Mouse (Mus musculus) gastrocnemius, adult 18-20 months (tissue): ENCODE results near the gene Atad1. TPM values are rescaled to one million over a fixed set of nuclear protein-coding genes. Genes with fewer than 3 reads are reported as not detected.
"Not testable (repeated sequence)": the region's sequence is repeated elsewhere in the genome, so short reads cannot be mapped to it uniquely, and the experiment has no call there.

Source experiments
- DNase-seq: peaks from one replicate; pipeline ENCODE4 v3.0.0; 2021; ENCODE audit warnings: low spot score
- long read RNA-seq, 2 experiments: library from polyadenylated mRNA; stranded (forward); transcript quantifications; one replicate each; pipeline ENCODE4 v2.0.0; 2021
- total RNA-seq, 2 experiments: library from RNA; stranded (reverse); gene quantifications; 2 replicates each; pipeline ENCODE4 v1.2.3; 2021

Gene Atad1
- 10 to 100 TPM; 54.6 to 58.7 TPM for total RNA-seq
- long read RNA-seq, experiment 1, transcript Atad1-203 (10 exons, 3,771 nt) = major isoform, 96 of 102 reads
- long read RNA-seq, experiment 1, partial matches to known transcripts = 3 of 102 reads
- long read RNA-seq, experiment 1, other reads (novel, unspliced or antisense) = 3 of 102 reads
- long read RNA-seq, experiment 2, transcript Atad1-203 (10 exons, 3,771 nt) = major isoform, 80 of 87 reads
- long read RNA-seq, experiment 2, partial matches to known transcripts = 3 of 87 reads
- long read RNA-seq, experiment 2, other reads (novel, unspliced or antisense) = 4 of 87 reads

DNA sequence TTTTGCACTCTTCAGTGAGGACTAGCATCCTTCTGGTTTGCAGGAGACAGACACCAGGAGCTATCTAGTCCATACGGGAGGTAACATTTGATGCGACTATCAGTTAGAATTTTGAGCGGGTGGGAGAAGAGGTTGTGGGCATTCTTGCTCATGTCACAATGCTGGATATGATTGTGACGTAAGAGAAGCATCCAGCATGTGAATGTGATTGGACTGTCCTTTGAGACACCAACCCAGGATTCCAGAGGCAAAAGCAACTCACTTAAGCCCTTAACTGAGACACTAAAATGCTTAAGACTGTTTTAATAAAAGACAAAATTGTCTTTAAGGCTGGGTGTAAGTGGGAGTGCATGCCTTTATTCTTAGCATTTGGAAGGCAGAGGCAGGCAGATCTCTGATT, at the start of gene Atad1:
Atad1 (minus strand) TSS at position 101 of the 400 bp plus-strand sequence.
- no peak for DNase-seq

DNA sequence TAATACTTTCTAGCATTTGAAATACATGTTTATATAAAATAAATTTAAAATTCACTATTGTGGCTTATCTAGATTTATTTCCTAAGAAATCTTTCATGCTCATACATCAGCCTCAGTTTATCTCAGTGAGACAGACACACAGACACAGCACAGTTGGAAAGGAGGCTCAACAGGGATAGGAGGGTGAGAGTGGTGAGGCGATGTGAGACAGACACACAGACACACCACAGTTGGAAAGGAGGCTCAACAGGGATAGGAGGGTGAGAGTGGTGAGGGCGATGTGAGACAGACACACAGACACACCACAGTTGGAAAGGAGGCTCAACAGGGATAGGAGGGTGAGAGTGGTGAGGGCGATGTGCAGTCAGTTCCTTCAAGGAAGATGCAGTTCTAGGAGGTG, 48.4 kb upstream of the Atad1 start:
- DNase-seq = not testable (repeated sequence)

- DNase-seq = not testable (repeated sequence)
Measured at GRCm38 (mm10) chr19:32787388-32787787, 47.8 kb upstream of the Atad1 start.

DNA sequence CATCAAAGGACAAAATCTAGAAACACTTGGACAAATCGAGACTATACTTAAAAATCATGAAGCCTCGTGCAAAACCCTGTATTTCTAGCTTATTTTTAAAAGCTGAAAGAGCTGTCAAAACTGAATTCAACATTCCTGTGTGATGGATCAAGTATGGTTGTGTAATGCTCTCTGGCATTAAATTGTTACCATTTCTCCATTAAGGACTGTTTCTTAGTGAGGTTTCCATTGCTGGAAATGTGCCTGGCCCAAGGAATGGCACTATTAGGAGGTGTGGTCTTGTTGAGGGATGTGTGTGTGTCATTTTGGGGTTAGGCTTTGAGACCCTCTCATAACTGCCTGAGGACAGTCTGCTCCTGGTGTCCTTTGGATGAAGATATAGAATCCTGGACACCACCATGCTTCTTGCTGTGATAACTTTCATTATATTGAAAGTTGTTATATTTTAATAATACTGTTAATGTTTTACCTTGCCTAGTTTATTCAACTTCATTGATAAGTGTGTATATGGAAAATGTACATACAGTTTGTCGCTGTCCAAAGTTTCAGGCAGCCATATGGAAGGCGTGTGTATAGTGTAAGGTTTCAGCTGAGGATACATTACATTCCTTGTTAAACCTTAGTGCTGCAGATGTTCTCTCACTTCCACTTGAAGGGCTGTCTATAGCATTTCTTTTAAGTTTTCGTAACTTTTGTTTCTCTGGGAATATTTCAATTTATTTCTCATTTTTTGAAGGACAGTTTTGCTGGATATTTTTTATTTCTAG, 41.9 kb upstream of the Atad1 start:
- no peak for DNase-seq

DNA sequence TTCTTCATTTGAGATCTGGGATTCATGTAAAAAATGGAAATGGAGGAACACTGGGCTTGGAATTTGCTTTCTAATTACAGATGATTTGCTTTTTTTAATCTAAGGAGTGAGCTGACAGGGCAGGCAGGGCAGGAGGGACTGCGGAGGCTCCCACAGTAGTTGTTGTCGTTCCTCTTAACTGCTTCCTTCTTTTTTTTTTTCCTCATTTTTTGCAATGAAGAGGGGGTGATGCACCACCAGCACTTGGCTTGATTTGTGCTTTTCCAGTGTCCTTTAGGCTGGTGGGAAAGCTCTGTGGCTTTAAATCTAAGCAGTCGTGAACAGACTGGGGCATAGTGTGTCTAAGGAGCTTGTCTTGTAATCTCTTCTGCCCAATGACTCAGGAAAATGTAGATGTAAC, 39.5 kb upstream of the Atad1 start:
- no peak for DNase-seq

GRCm38 (mm10) chr19:32778411-32778810, 38.8 kb upstream of the Atad1 start:
- DNase-seq = no peak

- DNase-seq = no peak
Measured at GRCm38 (mm10) chr19:32762493-32762892, 22.9 kb upstream of the Atad1 start.

DNA sequence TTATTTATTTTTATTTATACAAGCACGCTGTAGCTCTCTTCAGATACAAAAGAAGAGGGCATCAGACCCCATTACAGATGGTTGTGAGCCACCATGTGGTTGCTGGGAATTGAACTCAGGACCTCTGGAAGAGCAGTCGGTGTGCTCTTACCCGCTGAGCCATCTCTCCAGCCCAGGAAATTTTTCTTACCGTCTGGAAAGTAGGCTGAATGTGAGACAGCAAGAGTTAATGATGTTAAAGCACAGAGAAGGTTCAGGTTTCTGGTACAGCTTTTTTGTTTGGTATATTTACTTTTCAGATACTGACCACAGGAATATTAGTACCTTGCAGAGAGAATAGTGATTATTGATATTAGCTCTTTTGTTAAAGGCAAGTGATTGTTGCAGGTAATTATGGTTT, 21.6 kb upstream of the Atad1 start:
- DNase-seq = no peak

DNA sequence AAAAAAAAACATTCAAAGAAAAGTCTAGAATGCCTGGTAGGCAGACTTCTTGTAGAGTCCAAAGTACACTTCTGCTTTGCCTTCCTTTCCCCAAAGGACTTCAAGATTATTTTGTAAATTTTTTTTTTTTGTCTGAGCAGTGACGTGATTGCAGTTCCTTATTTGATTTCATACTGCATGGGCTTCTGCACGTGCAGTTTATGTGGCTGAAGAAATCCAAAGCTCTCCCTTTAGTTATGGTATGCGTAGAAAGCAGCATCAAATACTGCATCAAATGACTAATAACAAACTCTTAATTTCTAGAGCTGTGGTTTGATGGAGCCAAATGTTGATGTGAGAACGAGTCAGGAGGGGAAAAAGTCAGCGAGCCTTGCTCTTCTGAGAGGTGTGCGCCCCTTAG, 20.9 kb upstream of the Atad1 start:
- DNase-seq = peak; percentile 12

DNA sequence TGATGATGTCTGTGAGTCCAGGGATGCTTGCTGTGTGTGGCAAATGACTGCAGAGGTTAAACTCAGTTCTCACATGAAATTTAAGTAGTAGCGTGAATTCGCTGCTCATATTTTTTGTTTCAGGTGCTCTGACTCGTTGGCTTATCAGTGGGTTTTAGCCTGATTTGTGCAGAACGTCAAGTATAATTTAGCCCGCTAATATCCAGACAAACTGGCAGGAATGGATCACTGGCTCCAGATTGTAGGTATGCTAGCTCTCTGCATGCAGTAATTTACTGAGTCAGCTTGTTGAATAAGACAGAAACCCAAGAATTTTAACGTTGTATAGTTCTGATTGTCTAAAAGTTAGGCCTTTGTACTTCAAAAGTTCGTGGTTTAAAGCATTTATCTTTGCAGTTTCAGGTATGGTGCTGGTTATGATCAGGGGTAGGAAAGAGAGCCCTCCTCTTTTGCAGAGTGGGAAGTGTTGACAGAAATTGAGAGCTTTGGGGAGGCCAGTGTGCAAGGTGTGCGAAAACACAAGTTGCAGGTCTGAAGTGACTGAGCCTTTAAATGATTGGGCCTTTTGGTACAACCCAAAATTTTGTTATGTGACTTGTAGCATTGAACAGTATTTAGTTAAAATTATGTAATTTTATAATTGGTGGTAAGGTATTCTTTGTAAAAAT, 19.9 kb upstream of the Atad1 start:
- DNase-seq = no peak

DNA sequence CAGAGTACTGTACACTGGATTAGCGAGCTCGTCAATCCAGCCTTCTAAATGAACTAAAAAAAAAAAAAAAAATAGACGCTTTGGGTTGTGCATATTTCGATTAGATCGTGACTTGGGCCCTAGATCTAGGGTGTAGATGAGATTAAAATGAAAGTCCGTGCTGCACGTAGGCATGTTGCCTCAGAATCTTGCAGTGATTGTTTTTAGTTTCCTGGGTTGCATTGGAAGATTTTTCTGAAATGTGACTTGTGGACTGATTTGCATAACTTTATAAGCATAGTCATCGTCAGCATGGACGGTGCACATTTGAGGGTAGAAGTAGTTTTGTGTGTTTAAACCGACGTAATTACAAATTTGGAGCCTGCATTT, 19.2 kb upstream of the Atad1 start:
- DNase-seq = no peak

- peak; percentile 33 for DNase-seq
Measured at GRCm38 (mm10) chr19:32757831-32758792, 18.5 kb upstream of the Atad1 start.

GRCm38 (mm10) chr19:32756900-32757725, 17.5 kb upstream of the Atad1 start, which contains the start of gene Pten:
Gene Pten (plus strand): TSS chr19:32757497.
- DNase-seq = peak; percentile 97

DNA sequence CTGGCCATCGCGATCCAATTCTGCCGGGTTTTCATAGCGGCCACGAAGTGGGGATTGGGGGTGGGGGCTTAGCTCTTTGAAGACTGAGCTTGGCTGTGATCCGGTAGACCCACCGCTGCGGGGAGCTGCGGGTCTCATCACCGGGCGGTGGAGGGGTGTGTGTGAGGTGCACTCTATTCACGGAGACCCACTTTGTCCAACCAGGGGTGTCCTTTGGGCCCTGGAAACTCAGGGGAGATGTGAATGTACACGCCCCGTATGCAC, 17.0 kb upstream of the Atad1 start:
- no peak for DNase-seq

GRCm38 (mm10) chr19:32755792-32756635, 16.4 kb upstream of the Atad1 start:
- peak; percentile 98 for DNase-seq

- no peak for DNase-seq
Measured at GRCm38 (mm10) chr19:32755104-32755791, 15.7 kb upstream of the Atad1 start.

- DNase-seq = no peak
Measured at GRCm38 (mm10) chr19:32754188-32755000, 14.8 kb upstream of the Atad1 start.

DNA sequence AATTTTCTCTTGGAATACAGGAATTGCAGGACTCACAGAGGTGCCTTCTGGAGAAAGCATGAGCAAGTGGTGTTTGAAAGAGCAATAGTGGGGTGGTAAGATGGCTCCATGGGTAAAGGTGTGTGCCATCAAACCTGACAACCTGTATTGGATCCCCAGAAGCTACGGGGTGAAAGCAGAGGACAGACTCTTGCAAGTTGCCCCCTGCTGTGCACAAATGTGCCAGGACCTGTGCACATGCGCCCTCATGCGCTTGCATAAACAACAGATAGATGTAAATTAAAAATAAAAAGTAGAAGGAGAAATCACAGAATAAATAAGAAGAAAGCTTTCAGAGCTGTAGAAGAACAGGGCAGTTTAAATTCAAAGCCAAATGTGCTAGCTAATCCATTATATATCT, 13.8 kb upstream of the Atad1 start:
- DNase-seq = no peak
